Comparison of ENCODE assay signal across 1 mouse cellular context in the genomic region with DNA sequence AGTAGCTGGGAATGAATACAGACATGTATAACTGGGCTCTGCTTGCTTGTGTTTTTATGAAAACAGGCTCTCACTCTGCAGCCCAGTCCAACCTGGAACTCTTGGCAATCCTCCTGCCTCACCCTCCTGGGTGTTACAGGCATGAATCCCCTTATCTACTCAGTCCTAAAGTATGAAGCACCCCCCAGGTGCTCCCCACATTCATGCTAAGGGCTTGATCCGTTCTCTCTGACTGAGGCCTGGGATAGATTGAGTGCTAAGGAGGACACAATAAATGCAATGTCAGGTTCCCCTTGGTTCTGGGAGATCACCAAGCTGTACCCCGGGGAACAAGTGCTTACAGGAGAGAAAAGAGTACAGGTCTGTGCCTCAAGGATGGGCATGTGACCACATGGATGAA.
TF ChIP-seq lines count a peak whose summit lies in the region.

No protein-coding gene starts in this region.

TF ChIP-seq in CH12.LX, 34 proteins besides CTCF, POLR2A, EP300 and RAD21 (continued from another document):
- TF ChIP-seq MAX (IDR thresholded peaks at IDR 0.05; ENCODE audit: low read length) (no peak), ZNF384 (IDR thresholded peaks at IDR 0.05; ENCODE audit: low read depth, low read length) (no peak), JUN (IDR thresholded peaks at IDR 0.05; ENCODE audit: insufficient read depth, low read depth, low read length) (no peak), ZMIZ1 (IDR thresholded peaks at IDR 0.05; ENCODE audit: low read depth, low read length) (no peak), USF1 (IDR thresholded peaks at IDR 0.05; ENCODE audit: low read depth, low read length) (no peak), CHD1 (IDR thresholded peaks at IDR 0.05; ENCODE audit: low read depth, low read length) (no peak), JUND (conservative IDR thresholded peaks at IDR 0.05; ENCODE audit: low read depth, low read length) (no peak), MAZ (IDR thresholded peaks at IDR 0.05; ENCODE audit: low read depth, low read length) (no peak), MYC (IDR thresholded peaks at IDR 0.05; ENCODE audit: low read depth, low read length) (no peak), CHD2 (IDR thresholded peaks at IDR 0.05; ENCODE audit: low read length) (no peak), NELFE (IDR thresholded peaks at IDR 0.05; ENCODE audit: low read depth, low read length) (no peak), MXI1 (IDR thresholded peaks at IDR 0.05; ENCODE audit: low read depth, low read length) (no peak), POLR2AphosphoS2 (IDR thresholded peaks at IDR 0.05; ENCODE audit: low read depth, low read length) (no peak), ETS1 (conservative IDR thresholded peaks at IDR 0.05; ENCODE audit: low read depth, low read length) (no peak), ELF1 (IDR thresholded peaks at IDR 0.05; ENCODE audit: low read depth, low read length) (no peak), ZKSCAN1 (IDR thresholded peaks at IDR 0.05; ENCODE audit: borderline replicate concordance, low read depth, low read length) (no peak), MAFK (IDR thresholded peaks at IDR 0.05; ENCODE audit: insufficient replicate concordance, low read length) (no peak)
TF ChIP-seq in CH12.LX: peak in this region for 0.
